Mouse (Mus musculus): Measurements from ENCODE around the gene Pou6f2.

Pou6f2 gene

DNA sequence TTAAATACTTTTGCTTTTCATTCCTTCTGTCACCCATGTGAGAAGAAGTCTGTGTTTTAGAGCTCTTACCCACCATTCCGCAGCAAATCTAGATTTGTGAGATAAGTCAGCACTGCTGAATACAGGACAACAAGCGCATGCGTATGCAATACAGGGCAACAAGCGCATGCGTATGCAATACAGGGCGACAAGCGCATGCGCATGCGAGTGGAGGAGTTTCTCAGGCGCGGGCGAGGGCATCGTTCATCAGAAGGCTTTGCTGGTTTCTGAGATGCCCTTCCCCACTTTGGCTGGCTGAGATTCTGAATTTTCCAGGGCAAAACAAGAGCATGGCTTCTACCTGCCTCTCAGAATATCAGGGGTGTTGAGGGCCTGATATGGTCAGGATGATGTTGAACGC is 186.2 kb downstream of the Pou6f2 start:
- no peak for DNase-seq

DNA sequence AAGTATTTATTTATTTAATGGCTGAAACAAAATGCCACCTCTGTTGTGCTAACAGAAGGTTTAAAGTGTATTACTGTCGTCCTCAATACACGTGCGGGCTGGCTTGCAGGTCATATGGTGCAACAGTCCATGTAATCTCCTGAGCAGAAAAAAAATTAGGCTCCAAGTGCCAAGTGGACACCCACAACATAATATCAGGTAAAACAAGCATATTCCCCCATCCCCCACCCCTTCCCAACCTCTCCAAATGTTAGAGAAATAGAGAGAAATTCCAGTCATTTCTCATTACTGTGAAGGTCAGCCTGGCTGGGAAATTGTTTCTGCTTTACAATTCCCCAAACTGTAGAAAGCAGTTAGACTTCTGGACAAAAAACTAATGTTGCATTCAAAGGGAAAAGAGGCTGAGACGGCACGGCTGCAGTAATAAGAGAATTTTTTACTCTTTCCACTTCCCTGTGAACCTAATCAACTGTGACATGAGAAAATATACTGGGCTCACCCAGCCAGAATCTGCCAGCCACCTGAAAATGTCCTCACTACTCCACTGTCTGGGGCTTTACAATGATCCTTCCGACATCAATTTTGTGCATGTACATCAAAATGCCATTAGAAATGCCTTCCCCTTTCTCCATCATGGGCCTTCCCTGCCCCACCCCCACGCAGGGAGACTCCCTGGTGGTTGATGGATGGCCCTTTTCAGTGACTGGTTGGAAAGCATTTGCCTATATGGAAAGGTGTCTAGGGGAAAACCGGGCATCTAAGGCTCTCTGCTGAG is 192.8 kb downstream of the Pou6f2 start:
- peak in 1 of 2 experiments; percentile 6 for DNase-seq

DNA sequence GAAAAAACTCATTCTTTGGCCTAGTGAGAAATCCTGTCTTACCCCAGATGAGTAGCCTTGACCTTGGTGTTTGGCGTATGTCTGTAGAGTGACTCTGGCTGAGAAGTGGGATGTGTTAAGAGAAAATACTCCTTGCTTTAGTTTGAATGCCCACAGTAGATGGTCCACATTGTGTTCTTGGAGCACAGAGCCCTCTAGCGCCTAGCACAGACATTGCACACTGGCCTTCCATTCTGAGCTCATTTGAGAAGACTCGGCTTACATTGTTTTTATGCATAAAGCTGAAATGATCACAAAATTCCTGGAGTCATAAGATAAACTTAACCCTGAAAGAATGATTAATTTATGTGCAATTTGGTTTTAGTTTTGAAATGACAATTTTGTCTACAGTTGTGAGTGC is 223.5 kb downstream of the Pou6f2 start:
- DNase-seq, result peak; percentile 50 to 57

- no peak for DNase-seq
These were observed 224.5 kb downstream of the Pou6f2 start for GRCm38 (mm10) chr13:18173021-18173420.

GRCm38 (mm10) chr13:18172334-18172733 is 225.2 kb downstream of the Pou6f2 start:
- peak; percentile 25 to 42 for DNase-seq

- DNase-seq, result no peak
These were observed 233.3 kb downstream of the Pou6f2 start for GRCm38 (mm10) chr13:18164182-18164581.

DNA sequence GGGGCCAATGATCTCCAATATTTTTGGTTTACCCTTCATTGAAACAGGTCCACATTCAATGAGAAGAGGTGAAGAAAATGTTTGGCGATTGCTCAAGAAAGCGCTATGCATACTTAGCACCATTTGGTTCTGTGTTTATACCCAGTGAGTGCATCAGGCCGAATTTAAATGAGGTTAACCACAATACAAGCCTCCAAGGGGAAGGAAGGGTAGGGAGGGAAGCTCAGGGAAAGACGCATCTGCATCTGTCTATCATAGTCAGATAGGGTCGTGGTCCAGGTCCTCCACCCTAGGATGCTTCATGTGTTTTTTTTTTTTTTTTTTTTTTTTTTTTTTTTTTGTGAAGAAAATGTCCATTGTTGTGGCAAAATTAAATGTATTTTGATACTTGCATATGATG is 236.9 kb downstream of the Pou6f2 start:
- DNase-seq, result no peak

GRCm38 (mm10) chr13:18153949-18154582 is 243.4 kb downstream of the Pou6f2 start:
- no peak for DNase-seq

GRCm38 (mm10) chr13:18133646-18134045 is 263.8 kb downstream of the Pou6f2 start:
- DNase-seq, result no peak

DNA sequence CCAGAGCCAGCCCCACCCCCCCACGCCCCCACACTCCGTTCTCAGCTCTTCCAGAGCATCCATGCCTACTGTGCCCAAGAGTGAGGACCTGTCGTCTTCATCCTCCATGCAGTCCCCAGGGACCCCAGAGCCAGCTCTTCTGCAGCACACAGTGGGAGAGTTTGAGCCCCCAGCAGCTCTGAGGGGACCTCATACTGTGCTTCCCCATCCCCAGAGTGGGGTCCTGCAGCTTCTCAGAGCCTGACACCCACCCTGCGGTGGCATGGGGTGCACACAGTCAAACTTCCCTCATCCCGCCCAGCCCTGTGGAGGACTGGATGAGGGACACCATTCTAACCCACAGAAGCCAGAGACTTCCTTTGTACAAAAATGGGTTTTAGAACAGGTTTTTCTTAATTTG is 264.3 kb downstream of the Pou6f2 start:
- DNase-seq, result no peak

- DNase-seq, result no peak
These were observed 266.2 kb downstream of the Pou6f2 start for GRCm38 (mm10) chr13:18131324-18131723.

GRCm38 (mm10) chr13:18129697-18130096 is 267.8 kb downstream of the Pou6f2 start:
- DNase-seq, result no peak

GRCm38 (mm10) chr13:18128826-18129225 is 268.7 kb downstream of the Pou6f2 start:
- no peak for DNase-seq

DNA sequence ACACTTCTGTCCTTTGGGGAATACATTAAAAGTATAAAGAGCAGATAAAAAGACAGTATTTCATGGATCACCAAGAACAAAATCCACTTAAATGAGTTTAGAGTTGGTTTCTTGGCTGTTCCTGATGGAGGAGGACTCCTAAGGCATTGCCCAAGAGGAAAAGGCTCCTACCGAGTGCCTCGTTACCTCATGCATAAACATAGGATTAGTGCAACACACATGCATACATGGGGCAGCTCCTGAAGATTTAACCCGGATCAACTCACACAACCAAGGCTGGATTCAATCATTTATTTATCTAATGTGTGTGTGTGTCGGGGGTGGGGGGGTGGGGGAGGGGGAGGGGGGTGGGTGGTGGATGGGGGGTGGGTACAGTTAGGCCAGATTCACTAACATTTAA is 269.4 kb downstream of the Pou6f2 start:
- no peak for DNase-seq

DNA sequence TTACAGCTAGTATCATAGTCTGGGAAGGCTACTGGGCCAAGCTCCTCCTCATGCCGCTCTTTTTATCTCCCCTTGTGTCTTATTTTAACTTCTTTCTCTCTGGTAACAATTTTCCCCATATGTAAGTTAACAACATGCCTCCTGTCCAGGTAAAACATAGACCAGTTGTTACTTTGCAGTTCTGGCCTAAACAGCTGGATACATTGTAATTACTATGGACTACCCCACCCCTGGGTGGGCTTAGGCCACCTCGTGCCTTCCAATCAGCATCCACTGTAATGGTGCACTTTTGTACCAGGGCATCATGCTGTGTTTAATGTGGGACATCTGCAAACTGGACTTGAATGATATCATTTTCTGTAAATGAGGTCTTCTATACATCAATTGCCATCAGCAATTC is 271.4 kb downstream of the Pou6f2 start:
- DNase-seq, result no peak

DNA sequence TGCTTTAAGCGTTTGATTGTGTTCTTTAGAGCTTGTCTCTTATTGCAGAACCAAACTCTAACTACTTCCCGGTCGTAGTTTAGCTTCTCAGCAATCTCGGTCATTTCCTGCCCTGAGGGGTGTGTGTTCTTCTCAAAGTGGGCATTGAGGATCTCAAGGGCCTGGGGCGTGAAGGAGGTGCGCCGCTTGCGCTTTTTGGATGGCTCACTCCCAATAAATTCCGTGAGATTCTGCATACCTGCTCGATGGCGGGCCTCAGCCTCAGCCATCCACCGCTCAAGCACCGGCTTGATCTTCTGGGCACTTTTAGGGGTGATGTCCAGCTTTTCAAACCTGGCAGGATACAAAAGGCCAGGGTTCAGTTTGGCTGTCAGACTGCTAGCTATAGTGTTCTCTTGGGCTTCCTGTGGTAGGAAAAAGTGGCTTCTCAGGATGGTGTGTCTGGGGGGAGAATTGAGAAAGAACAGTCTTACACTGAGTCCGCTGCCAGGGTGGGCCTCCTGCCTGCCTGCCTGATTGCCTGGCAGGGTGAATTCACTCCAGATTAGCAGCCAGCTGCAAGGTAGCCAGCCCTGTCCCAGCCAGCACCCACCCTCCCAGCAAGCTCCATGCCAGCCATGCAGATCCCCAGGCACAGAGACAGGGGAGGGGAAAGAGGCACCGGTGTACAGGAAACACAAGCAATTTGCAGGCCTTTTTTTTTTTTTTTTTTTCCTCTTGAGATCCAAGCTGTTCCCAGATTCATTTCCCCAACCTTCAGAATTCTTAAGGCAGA is 272.1 kb downstream of the Pou6f2 start:
- DNase-seq, result no peak

DNA sequence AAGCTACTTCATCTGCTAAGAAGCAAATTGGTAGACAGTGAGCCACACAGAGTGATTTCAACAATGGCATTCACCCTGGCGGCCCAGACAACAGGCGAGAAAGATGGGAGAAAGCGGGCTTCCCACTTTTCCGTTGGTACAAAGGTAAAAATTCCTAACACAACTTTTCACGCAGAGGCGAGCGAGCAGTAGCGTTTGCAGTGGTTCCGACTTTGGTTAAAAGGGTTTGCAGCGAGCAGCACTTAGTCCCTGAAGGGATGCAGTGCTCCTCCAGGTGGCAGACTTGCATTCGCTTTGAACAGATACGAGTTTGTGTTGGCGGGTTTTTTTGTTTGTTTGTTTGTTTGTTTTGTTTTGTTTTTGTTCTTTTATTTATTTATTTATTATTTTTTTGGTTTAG is 273.1 kb downstream of the Pou6f2 start:
- peak; percentile 70 to 75 for DNase-seq

DNA sequence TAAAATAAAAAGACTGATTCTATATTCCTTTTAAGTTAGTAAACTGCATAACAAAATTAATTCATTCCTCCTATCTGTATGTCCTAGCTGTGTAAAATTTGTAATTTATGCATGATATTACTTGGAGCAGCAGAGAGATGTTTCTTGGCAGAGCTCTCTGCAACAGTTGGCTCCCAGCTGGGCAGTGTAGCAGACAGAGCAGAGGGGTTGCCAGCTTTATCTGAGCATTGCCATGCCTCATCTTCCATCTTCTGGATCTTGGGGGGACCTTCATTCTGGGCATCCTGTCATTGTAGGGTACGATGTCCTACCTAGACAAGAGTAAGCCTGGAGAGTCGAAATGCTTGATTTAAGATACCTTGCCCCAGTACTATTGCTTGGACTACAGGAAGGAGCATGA is 277.1 kb downstream of the Pou6f2 start:
- no peak for DNase-seq

DNA sequence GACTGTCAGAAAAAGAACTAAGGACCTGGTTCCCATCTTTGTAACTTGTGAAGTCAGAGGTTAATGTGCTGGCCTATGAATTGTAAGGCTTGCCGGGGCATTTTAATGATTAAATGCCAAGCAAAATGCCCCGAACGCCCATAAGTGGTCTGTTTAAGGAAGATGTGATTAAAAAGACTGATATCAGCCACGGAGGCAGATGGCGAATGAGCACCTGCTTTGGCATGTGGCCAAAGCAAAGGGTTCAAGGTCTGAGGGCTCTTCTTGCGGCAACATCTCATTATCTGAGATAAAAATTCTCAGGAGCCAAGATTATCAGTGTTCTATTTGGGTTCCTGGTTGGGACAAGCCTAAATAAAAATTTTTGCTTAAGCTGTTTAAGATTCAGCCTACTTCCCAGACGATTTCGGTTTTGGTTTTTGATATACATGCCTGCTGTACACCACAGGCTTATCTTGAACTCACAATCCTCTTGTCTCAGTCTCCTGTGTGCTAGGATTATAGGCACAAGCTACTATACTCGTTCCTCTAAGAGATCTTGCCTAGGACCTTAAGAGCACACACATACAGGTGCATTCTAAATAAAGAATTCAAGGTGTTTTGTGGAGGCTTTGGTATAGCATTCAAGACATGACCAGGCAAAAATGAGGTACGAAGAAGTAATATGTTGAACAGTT is 315.9 kb downstream of the Pou6f2 start:
- no peak for DNase-seq

Measured in kidney, postnatal 4 days (tissue).